Mouse (Mus musculus): ENCODE data around the gene Lgi1. TPM values are rescaled to one million over a fixed set of nuclear protein-coding genes. Genes with fewer than 3 reads are reported as not detected.

Gene Lgi1
- total and polyA plus RNA-seq, 3 experiments: 0.08 to 0.38 TPM; not detected in 1

DNA sequence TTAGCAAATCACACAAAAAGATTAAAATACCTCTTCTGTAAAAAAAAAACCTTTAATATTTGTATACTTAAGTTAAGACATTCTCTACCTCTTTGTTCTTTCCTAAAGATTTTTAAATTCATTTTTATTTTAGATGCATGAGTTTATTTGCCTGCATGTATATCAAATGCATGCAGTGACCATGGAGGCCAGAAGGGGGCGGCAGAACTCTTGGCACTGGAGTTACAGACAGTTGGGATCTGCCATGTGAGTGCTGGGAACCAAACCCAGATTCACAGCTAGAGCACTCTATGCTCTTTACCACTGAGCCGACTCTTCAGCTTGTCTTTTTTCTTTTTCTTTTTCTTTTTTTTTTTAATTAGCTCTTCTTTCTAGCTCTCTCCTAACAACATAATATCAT is 35.6 kb upstream of the Lgi1 start:
- Histone ChIP-seq H3K27me3 (ENCODE audit: insufficient read depth, low read length) (peaks cover 11% of the 10 kb centered on the region; the same call in 1 of the 2 replicates), H3K4me3 (ENCODE audit: low read depth, low read length) (no peak overlapping the region), H3K36me3 (replicated peaks) (no peaks in the 10 kb centered on the region), H3K4me1 (ENCODE audit: insufficient read depth, low read depth, low read length) (peaks cover 8% of the 10 kb centered on the region), H3K9me3 (replicated peaks) (no peaks in the 10 kb centered on the region; the same call in 1 of the 2 replicates)
- DNase-seq (ENCODE audit: low spot score) (no peak), ATAC-seq (ENCODE audit: extremely low read depth, insufficient number of reproducible peaks, low FRiP score, poor library complexity, severe bottlenecking) (no peak)
- TF ChIP-seq TAL1 (conservative IDR thresholded peaks at IDR 0.05; ENCODE audit: low read depth, low read length): no peak
- no peak for TF ChIP-seq GATA2 (IDR thresholded peaks at IDR 0.05; ENCODE audit: borderline replicate concordance, low read depth, low read length)
- TF ChIP-seq CTCF (IDR thresholded peaks at IDR 0.05; ENCODE audit: low read depth, low read length): no peak
- TF ChIP-seq GATA1 (IDR thresholded peaks at IDR 0.05; ENCODE audit: borderline replicate concordance, low read length): no peak
- TF ChIP-seq POLR2AphosphoS5 (IDR thresholded peaks at IDR 0.05; ENCODE audit: insufficient replicate concordance, low read depth, low read length): no peak

GRCm38 (mm10) chr19:38232087-38232486 is 32.2 kb upstream of the Lgi1 start:
- TF ChIP-seq TAL1 (conservative IDR thresholded peaks at IDR 0.05; ENCODE audit: low read depth, low read length) (no peak), POLR2AphosphoS5 (IDR thresholded peaks at IDR 0.05; ENCODE audit: insufficient replicate concordance, low read depth, low read length) (no peak), GATA1 (IDR thresholded peaks at IDR 0.05; ENCODE audit: borderline replicate concordance, low read length) (no peak), GATA2 (IDR thresholded peaks at IDR 0.05; ENCODE audit: borderline replicate concordance, low read depth, low read length) (no peak), CTCF (IDR thresholded peaks at IDR 0.05; ENCODE audit: low read depth, low read length) (no peak)
- H3K36me3 ChIP-seq (replicated peaks): no peaks in the 10 kb centered on the region

GRCm38 (mm10) chr19:38232516-38232915 is 31.8 kb upstream of the Lgi1 start:
- no peak for DNase-seq (ENCODE audit: low spot score)
- H3K4me3 ChIP-seq (ENCODE audit: low read depth, low read length): no peak overlapping the region
- no peaks in the 10 kb centered on the region; the same call in 1 of the 2 replicates for H3K9me3 ChIP-seq (replicated peaks)
- peaks cover 20% of the 10 kb centered on the region; the same call in 1 of the 2 replicates for H3K27me3 ChIP-seq (ENCODE audit: insufficient read depth, low read length)
- no peak for TF ChIP-seq GATA1 (IDR thresholded peaks at IDR 0.05; ENCODE audit: borderline replicate concordance, low read length)
- TF ChIP-seq POLR2AphosphoS5 (IDR thresholded peaks at IDR 0.05; ENCODE audit: insufficient replicate concordance, low read depth, low read length): no peak
- TF ChIP-seq TAL1 (conservative IDR thresholded peaks at IDR 0.05; ENCODE audit: low read depth, low read length): no peak
- no peak for TF ChIP-seq CTCF (IDR thresholded peaks at IDR 0.05; ENCODE audit: low read depth, low read length)
- TF ChIP-seq GATA2 (IDR thresholded peaks at IDR 0.05; ENCODE audit: borderline replicate concordance, low read depth, low read length): no peak
- 0 out of 2 replicates have a peak, but pooled peaks cover 3% of the 10 kb centered on the region for H3K4me1 ChIP-seq (ENCODE audit: insufficient read depth, low read depth, low read length)
- H3K36me3 ChIP-seq (replicated peaks): no peaks in the 10 kb centered on the region
- ATAC-seq (ENCODE audit: extremely low read depth, insufficient number of reproducible peaks, low FRiP score, poor library complexity, severe bottlenecking): no peak

More at GRCm38 (mm10) chr19:38232087-38232486, 32.2 kb upstream of the Lgi1 start:
- no peak overlapping the region for H3K4me3 ChIP-seq (ENCODE audit: low read depth, low read length)
- ATAC-seq (ENCODE audit: extremely low read depth, insufficient number of reproducible peaks, low FRiP score, poor library complexity, severe bottlenecking) (no peak), DNase-seq (ENCODE audit: low spot score) (no peak)
- no peaks in the 10 kb centered on the region; the same call in 1 of the 2 replicates for H3K9me3 ChIP-seq (replicated peaks)
- peaks cover 20% of the 10 kb centered on the region; the same call in 1 of the 2 replicates for H3K27me3 ChIP-seq (ENCODE audit: insufficient read depth, low read length)
- no peaks in the 10 kb centered on the region for H3K4me1 ChIP-seq (ENCODE audit: insufficient read depth, low read depth, low read length)

DNA sequence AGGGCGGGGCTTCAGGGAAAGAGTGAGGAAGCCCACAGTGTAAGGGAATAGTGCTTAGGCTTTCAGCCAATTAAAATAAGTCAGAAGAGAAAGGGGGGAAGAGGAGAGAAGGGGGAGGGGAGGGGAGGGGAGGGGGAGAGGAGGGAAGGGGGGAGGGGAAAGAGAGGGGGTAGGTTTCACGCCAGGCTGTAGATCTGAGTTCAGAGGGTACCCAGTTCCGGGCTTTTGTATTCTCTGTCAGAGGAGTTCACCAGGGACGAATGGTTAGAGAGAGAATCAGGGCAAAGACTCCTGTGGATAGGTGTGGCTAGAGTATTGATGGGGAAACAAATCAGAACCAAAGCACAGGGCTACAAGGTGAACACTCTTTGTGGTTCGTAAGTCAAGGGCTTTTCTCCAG is 27.8 kb upstream of the Lgi1 start:
- peaks cover 12% of the 10 kb centered on the region for H3K4me1 ChIP-seq (ENCODE audit: insufficient read depth, low read depth, low read length)
- H3K36me3 ChIP-seq (replicated peaks): no peaks in the 10 kb centered on the region
- no peak for DNase-seq (ENCODE audit: low spot score)
- H3K4me3 ChIP-seq (ENCODE audit: low read depth, low read length): no peak overlapping the region
- no peak for TF ChIP-seq GATA2 (IDR thresholded peaks at IDR 0.05; ENCODE audit: borderline replicate concordance, low read depth, low read length)
- no peak for TF ChIP-seq POLR2AphosphoS5 (IDR thresholded peaks at IDR 0.05; ENCODE audit: insufficient replicate concordance, low read depth, low read length)
- TF ChIP-seq CTCF (IDR thresholded peaks at IDR 0.05; ENCODE audit: low read depth, low read length): no peak
- no peak for TF ChIP-seq TAL1 (conservative IDR thresholded peaks at IDR 0.05; ENCODE audit: low read depth, low read length)
- TF ChIP-seq GATA1 (IDR thresholded peaks at IDR 0.05; ENCODE audit: borderline replicate concordance, low read length): no peak
- H3K27me3 ChIP-seq (ENCODE audit: insufficient read depth, low read length): peaks cover 17% of the 10 kb centered on the region; the same call in 1 of the 2 replicates
- no peak for ATAC-seq (ENCODE audit: extremely low read depth, insufficient number of reproducible peaks, low FRiP score, poor library complexity, severe bottlenecking)
- H3K9me3 ChIP-seq (replicated peaks): no peaks in the 10 kb centered on the region

DNA sequence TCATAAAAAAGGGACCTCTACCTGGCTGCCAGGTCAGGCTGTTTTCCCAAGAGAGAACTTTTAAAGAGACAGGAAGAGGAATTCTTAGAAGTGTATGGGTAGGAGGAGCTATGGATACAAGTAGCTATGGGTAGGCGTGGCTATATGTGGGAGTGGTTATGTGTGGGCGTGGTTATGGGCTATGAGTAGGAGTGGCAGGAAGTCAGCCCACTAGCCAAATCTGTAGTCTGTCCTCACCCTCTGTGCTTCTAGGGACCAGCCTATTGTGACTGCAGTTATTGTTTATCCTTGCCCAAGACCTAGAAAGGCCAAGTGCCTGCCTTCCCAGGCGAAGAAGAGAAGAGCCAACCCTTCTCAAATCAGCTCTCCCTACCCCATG is 26.5 kb upstream of the Lgi1 start:
- no peak for DNase-seq (ENCODE audit: low spot score)
- ATAC-seq (ENCODE audit: extremely low read depth, insufficient number of reproducible peaks, low FRiP score, poor library complexity, severe bottlenecking): peak; percentile 28; the same call in 1 of the 2 replicates
- Histone ChIP-seq H3K4me3 (ENCODE audit: low read depth, low read length) (no peak overlapping the region), H3K36me3 (replicated peaks) (no peaks in the 10 kb centered on the region), H3K9me3 (replicated peaks) (no peaks in the 10 kb centered on the region), H3K4me1 (ENCODE audit: insufficient read depth, low read depth, low read length) (peaks cover 12% of the 10 kb centered on the region), H3K27me3 (ENCODE audit: insufficient read depth, low read length) (peaks cover 15% of the 10 kb centered on the region)
- no peak for TF ChIP-seq CTCF (IDR thresholded peaks at IDR 0.05; ENCODE audit: low read depth, low read length)
- TF ChIP-seq POLR2AphosphoS5 (IDR thresholded peaks at IDR 0.05; ENCODE audit: insufficient replicate concordance, low read depth, low read length): no peak
- no peak for TF ChIP-seq GATA2 (IDR thresholded peaks at IDR 0.05; ENCODE audit: borderline replicate concordance, low read depth, low read length)
- TF ChIP-seq TAL1 (conservative IDR thresholded peaks at IDR 0.05; ENCODE audit: low read depth, low read length): no peak
- TF ChIP-seq GATA1 (IDR thresholded peaks at IDR 0.05; ENCODE audit: borderline replicate concordance, low read length): no peak

- Histone ChIP-seq H3K4me1 (ENCODE audit: insufficient read depth, low read depth, low read length) (peaks cover 12% of the 10 kb centered on the region), H3K27me3 (ENCODE audit: insufficient read depth, low read length) (peaks cover 13% of the 10 kb centered on the region), H3K36me3 (replicated peaks) (no peaks in the 10 kb centered on the region), H3K4me3 (ENCODE audit: low read depth, low read length) (no peak overlapping the region), H3K9me3 (replicated peaks) (no peaks in the 10 kb centered on the region)
- DNase-seq (ENCODE audit: low spot score): no peak
- TF ChIP-seq TAL1 (conservative IDR thresholded peaks at IDR 0.05; ENCODE audit: low read depth, low read length): no peak
- no peak for TF ChIP-seq POLR2AphosphoS5 (IDR thresholded peaks at IDR 0.05; ENCODE audit: insufficient replicate concordance, low read depth, low read length)
- no peak for TF ChIP-seq GATA2 (IDR thresholded peaks at IDR 0.05; ENCODE audit: borderline replicate concordance, low read depth, low read length)
- no peak for TF ChIP-seq GATA1 (IDR thresholded peaks at IDR 0.05; ENCODE audit: borderline replicate concordance, low read length)
- TF ChIP-seq CTCF (IDR thresholded peaks at IDR 0.05; ENCODE audit: low read depth, low read length): no peak
- no peak for ATAC-seq (ENCODE audit: extremely low read depth, insufficient number of reproducible peaks, low FRiP score, poor library complexity, severe bottlenecking)
These were observed 26.0 kb upstream of the Lgi1 start for GRCm38 (mm10) chr19:38238213-38238951.

Data from G1E (cell line).